Mouse (Mus musculus): ENCODE data around the gene Wdr66.
"Not testable (repeated sequence)": the region's sequence is repeated elsewhere in the genome, so short reads cannot be mapped to it uniquely, and the experiment has no call there.

Gene Wdr66

DNA sequence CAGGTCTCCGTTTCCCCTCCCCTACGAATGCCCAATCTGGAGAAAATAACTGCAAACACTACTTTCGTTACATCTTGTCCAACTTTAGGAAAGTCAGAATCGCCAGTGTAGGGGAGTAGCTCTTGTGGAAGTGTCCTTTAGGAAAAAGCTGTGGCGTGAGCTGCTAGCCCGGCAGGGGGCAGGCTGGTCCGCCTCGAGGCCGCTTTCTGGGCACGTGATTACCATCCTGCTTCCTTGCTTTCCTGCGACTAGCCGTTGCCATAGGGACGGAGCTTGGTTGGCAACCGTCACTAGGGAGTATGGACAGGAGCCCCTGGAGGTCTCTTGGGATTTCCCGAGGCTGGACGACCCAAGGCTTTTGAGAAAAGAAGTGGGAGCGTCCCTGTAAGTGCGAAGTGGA, at the start of gene Wdr66:
Gene Wdr66 (plus strand): TSS at position 269 of the 400 bp plus-strand sequence.
- DNase-seq, result peak; percentile 90 to 91

DNA sequence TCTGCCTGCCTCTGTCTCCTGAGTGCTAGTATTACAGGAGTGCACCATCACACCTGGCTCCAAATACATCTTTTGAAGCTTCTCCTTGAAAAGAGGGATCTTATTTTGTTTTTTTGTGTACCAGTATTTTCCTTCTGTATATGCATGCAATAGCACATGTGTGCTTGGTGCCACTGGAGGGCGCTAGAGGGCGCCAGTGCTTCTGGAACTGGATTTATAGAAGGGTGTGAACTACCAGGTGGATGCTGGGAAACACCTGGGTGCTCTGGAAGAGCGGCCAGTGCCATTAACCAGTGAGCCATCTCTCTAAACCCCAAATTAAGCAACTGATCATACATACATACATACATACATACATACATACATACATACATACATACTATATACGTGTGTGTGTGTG, 49.1 kb upstream of the Wdr66 start:
- DNase-seq, result not testable (repeated sequence)

DNA sequence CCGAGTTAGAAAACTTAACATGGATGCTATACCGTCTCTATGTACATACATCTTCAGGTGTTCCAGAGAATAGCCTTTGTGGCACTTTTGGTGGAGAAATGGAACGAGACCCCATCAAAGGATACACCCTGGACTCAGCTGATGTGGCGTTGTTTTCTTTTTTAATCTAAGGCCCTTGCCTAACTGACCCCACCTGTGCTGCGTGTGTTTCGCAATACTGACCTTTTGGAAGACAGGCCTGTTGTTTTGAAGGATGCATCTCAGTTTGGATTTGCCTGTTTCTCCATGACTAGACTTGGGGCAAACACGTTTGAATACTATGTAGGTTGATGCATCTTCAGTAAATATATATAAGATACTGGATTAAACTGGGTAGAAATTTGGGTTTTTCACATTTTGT, 48.3 kb upstream of the Wdr66 start:
- not testable (repeated sequence) for DNase-seq

DNA sequence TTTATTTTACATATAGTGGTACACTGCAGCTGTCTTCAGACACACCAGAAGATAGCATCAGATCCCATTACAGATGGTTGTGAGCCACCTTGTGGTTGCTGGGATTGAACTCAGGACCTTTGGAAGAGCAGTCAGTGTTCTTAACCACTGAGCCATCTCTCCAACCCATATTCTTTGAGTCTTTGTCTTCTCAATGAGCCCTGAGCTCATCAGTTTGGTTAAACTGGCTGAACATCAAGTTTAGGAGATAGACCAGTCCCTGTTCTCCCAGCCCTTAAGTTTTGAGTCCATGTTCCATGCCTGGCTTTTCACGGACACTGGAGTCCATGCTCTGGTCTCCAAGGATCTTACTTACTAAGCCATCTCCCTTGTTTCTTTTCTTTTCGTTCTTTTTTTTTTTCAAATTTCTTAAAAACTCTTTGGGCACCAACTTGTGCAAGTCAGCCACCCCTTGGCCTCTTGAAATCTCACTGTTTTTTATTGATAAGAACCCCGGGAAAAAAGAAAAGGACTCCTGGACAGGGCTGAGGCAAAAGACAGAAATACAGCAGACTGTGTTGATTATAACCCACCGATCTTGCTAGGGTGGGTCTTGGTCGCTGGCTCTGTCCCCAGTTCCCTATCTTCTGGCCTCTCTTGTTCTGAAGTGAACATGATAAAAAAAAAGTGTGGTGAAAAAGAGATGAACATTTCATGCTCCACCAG, 29.4 kb upstream of the Wdr66 start:
- DNase-seq, result not testable (repeated sequence)

DNA sequence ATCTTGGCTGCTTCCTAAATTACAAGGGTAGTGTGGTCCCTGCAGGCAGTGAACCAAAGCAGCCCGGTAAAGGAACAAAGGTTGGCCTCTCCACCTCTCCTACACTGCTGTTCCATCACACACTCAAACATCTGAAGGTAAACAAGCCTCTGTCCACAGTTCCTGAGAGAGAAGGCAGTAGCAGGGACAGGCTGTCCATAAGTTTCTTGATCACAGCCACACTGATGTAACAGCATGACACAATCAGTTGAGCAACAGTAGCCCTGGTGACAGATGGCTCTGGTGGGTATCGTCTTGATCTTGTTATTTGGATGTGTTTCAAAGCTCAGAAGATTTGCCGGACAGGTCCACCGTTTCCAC, 28.9 kb upstream of the Wdr66 start:
- no peak for DNase-seq

DNA sequence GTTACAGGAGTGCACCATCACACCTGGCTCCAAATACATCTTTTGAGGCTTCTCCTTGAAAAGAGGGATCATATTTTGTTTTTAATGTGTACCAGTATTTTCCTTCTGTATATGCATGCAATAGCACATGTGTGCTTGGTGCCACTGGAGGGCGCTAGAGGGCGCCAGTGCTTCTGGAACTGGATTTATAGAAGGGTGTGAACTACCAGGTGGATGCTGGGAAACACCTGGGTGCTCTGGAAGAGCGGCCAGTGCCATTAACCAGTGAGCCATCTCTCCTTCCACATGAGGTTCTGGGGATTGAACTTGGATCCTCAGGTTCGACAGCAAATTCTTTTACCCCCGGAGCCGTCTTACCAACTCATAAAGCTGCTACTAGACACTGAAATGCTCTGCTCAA, 28.0 kb upstream of the Wdr66 start:
- DNase-seq, result not testable (repeated sequence)

DNA sequence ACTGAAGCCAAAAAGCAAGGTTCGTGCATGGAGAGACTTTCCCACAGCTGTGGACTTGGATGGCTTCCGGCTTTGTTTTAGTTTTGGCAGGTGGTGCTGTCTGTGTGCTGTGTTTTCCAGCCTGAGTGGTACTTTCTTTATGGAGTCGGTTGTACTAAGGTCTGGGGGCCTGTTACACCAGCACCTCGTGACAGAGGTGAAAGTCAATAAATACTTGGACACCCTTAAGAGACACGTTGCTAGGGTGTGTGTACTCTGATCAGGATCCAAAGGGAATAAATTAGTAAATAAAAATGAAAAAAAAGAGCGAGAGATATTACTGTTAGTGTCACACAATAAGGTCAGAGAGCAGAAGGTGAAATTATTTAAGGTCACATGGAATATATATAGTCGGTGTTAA, 25.1 kb upstream of the Wdr66 start:
- DNase-seq, result no peak

DNA sequence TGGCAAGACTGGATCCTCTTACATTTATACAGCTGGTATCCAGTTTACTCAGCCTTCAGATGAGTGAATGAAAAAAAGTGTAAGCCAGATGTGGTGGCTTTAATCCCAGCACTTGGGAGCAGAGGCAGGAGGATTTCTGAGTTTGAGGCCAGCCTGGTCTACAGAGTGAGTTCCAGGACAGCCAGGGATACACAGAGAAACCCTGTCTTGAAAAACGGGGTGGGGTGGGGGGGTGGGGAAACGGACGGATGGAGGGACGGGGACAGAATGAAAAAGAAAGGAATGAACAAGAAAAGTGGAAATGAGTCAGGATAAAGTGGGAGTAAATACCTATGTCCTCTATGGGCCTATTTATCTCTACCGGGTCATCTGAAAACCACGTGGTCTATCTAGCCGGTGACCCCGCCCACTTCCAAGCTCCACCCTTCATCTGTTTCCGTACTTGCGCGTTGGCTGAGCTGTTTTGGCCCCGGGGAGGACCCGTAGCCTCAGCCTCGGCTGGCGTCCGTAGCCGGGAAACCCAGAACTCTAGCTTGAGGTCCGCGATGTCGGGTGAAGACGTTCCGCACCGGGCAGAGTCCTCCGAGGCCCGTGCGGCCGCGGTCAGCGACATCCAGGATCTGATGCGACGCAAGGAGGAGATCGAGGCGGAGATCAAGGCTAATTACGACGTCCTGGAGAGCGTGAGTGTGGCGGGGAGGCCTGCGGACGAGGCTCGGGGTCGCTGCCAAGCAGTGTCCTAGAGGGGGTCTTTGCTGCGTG, 24.0 kb upstream of the Wdr66 start:
- peak; percentile 96 to 97 for DNase-seq

DNA sequence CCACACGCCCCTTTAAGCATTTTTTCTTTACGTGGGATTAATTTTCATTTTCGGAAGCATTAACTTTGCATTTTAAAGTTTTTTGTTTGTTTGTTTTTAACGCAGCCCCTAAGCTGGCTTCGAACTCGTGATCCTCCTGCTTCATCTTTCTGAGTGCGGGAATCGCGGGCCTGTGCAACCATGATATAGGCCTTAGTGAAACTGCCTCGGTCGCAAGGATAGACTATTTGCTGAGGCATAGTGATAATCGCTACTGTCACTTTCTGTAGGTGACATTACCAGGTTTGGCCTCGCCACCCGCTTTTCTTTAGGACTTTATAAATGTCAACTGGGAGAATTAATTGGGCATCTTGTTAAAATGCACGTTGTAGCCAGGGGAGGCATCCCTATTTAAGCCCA, 23.4 kb upstream of the Wdr66 start:
- no peak for DNase-seq

DNA sequence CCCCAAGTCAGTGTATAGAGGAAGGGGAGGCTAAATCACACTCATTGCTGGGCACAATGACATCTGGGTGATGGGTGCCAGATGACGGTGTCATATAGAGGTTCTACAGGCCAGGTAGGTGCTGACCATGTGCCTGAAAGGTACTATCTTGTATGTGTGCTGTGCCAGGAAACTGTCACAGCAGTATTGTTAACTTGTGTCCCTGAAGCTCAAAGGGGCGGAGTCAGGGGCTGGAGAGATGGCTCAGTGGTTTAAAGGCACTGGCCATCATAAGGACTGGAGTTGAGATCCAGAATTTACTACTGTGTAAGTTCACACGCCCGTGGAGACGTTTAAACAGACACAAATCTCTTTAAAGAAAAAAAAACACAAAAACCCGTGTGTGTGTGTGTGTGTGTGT, 22.6 kb upstream of the Wdr66 start:
- no peak for DNase-seq

DNA sequence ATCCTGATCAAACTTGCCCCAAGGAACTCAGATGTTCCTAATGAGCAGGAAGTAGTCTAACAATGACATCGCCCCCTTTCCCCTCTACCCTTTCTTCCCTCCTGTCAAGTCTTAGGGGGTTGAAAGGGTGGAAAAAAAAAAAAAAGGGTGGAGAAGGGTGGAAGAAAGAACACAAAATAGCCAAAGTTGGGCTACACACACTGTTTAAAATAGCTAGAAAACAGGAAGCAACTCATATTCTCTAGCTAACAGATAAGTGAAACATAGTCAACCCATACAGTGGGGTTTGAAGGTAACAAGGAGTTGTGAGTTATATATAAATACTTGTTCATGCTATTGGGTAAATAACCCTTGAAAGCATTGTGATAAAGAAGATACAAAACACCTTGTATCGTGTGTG, 19.7 kb upstream of the Wdr66 start:
- no peak for DNase-seq

DNA sequence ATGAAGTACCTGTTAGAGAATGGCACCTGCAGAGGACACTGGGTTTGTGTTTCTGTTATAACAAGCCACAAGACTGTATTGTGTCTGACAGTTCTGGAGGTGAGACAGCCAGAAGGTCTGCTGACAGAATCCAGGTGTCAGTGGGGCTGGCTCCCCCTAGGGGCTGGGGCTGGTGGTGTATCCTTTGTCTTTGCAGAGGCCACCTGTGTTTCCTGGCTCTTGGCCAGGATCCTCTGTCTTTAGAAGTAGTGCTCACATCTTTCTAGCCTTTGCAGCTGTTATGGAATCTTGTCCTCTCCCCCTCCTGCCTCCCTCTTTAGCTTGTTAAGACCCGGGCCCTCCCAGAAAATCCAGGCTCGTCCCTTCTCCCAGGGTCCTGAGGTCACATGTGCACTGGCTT, 16.2 kb upstream of the Wdr66 start:
- DNase-seq, result peak; percentile 53

DNA sequence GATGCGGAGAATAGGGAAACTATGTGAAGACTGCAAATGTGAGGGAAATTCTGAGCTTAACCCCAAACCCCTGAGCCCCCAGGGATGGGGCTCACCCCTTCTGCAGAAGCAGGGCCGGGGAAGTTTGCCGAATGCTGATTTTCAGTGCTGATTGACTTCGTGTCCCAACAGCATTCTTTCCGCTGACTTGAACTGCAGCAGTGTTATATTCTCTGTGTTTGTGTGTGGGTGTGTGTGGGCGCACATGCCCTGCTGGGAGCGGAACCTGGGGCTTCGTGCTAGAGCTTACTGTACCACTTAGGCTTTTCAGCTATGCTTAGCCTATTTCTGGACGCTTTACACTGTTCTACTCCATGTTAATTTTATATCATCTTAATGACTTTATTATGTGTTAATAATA, 15.5 kb upstream of the Wdr66 start:
- DNase-seq, result no peak

DNA sequence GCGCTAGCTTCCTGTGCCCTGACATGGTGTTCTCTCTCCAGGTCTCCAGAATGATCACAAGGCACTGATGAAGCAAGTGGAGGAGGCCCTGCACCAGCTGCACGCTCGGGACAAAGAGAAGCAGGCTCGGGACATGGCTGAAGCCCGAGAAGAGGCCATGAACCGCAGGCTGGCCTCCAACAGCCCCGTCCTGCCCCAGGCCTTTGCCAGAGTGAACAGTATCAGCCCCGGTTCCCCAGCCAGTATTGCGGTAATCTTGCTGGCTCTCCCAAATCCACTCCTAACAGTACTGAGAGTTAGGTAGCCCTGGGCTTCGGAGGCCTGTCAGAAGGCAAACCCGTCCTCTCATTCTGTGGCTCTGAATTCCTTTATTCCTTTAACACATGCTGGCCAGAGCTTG, 12.4 kb upstream of the Wdr66 start:
- DNase-seq, result no peak

DNA sequence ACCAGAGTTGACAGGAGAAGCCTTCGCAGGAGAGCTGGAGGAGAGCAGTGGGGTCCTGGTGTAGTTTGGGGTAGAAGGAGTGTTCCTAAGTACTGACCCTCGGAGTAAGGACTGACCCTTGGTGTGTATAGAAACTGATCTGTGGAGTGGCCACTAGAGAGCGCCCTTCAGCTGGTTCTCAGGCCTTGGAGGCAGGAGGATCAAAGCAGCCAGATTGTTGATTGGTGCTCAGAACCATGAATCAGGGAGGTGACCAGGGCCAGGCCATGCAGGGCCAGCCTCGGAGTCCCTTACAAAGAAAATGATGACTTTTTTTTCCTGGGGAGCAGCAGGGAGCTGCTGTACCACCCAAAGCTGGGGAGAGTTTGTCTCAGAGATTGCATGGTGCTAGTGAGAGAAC, 6.4 kb upstream of the Wdr66 start:
- DNase-seq, result peak; percentile 50 to 58

DNA sequence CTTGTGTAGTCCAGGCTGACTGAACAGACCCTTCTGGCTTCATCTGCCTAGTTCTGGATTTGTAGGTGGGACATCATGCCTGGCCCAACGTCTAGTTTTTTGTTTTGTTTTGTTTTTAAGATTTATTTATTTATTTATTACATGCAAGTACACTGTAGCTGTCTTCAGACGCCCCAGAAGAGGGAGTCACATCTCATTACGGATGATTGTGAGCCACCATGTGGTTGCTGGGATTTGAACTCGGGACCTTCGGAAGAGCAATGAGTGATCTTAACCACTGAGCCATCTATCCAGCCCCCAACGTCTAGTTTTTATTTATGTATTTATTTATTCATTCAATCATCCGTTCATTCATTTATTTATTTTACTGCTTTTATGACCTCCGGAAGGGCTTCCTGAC, 512 bp upstream of the Wdr66 start:
- DNase-seq, result no peak

DNA sequence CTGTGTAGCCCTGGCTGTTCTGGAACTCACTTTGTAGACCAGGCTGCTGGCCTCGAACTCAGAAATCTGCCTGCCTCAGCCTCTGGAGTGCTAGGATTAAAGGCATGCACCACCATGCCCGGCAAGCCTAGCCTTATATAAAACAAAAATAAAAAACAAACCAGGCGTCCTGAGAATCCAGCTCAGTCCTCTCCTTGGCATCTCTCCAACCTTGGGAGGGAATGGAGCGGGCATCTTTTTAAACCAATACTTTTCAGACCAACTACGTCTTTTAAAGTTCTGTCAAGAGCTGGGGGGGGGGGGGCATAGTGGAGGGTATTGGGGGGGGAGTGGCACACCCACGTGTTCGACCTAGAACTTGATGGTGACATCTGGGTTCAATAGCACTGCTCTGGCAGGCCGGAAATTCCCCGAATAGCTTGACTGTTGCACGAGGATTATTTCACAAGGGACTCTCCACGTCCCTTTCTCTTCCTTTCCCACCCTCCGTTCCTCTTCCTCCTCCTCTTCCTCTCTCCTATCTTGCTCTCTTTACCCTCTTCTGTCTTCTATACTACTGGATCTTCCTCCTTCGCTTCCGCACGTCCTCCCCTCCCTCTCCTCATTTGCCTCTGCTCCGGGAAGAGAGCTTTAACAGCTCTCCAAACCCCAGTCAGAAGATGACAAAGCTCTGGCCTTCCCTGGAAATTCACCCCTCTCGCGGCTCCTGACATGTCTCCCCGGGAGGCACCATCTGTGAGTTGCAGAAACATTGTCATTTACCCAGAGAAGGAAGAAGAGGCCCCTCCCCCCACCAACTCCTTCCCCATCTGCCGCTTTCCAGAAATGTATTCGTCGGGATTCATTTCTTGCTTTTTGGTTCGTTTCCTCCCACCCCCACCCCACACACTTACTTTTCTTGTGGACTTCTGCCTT, 5.2 kb downstream of the Wdr66 start:
- DNase-seq, result peak; percentile 31 to 51

DNA sequence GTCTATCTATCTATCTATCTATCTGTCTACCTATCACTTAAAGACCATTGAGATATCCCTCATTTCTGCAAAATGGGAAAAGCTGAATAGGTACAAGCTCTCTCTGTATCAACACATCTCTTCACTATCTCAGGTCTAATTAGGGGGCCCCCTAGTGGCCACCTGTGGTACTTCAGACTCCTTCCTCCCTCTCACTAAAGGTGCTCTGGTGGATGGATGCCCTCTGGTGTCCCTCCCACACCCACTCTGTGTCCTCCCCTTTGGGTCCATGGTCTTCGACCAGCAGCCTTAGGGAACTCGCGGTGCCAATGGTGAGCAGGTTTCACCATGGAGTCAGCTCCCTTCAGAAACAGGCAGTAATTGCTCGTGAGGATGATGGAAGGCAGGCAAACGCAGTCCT, 7.1 kb downstream of the Wdr66 start:
- DNase-seq, result peak in 1 of 2 experiments; percentile 52

DNA sequence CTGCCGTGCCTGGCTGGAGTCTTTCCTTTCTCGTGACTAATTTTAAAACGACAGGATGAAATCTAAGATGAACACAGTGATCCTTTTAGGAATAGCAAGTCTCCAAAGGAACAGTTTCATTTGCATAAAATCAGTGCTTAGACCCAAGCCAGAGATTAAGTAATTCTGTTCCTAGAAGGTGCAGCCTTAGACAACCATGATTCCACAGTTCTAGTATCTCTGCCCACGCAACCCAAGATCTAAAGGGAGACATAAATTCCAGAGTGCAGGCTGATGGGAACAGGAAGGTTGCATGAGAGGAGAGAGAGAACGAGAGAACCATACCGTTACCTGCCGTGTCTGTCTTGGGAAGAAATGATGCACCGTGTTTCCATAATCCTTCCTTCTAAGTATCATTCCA, 8.8 kb downstream of the Wdr66 start:
- DNase-seq, result no peak

DNA sequence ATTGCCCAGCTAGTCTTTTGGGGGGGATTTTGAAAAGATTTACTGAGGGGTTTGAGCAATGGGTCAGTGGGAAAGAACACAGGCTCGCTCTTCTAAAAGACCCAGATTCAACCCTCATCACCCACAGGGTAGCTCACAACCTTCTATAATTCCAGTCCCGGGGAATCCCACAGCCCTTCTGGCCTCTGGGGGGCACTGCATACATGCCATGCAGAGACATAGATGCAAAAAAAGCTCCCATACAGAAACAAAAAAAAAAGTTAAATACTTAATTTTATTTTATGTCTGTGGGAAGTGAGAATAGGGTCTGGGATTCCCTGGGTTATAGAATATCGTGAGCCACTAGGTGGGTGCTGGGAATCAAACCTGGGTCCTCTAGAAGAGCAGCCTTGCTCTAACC, 15.0 kb downstream of the Wdr66 start:
- DNase-seq, result no peak

DNA sequence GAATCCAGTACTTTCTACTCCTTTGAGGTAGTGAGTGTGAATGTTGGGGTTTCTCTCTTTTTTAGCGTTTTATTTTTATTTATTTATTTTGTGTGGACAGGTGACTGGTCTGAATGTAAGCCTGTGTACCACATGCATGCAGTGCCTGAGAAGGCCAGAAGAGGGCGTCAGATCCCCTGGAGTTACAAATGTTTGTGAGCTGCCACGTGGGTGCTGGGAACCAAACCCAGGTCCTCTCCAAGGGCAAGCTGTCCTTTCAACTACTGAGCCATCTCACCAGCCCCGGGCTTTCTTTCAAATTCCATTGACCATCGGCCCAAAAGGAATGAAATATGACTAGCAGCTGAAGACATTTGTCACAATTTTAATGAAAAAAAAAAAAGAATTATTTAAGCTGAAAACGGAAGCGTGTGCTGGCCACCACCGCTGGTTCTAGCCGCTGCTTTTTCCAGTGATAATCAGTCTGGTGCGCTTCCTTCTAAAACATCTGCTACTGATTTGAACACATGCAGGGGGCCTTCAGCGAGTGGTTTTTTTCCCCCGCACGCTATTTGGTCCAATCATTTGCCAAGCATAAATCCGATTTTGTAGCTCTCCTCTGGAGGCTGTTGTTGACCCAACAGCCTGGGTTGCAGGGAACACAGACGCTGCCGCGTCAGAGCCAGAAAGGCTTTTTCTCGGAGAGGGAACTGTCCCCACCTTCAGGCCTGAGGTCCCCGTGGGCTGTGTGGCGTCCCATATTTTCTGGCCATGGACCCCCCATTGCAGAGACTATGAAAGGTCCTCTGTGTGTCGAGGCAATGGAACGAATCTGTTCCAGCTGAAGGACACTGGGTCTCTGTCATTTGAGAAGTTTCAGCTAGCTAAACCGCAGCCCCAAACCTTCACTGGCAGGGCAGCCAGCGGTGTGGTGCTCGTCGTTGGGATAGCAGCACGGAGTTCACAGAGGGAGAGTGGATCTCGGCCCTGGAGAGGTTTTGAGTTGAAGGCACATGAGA, 16.9 kb downstream of the Wdr66 start:
- DNase-seq, result no peak

DNA sequence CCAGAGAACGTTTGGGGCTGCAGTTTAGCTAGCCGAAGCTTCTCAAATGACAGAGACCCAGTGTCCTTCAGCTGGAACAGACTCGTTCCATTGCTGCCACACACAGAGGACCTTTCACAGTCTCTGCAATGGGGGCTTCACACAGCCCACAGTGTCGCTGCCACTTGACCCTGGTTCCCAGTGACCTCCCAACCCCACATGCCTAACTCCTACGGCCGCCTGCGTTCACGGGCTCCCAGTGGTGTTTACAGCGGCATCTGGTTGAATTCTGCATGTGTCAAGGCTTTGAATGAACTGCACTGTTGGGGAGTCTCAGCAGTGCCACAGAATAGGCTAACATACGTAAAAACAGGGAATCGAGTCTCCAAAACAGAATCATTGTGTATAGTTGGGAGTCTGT, 19.0 kb downstream of the Wdr66 start:
- no peak for DNase-seq
